Mouse (Mus musculus): ENCODE measurements around the gene Pef1. TPM values are rescaled to one million over a fixed set of nuclear protein-coding genes. Genes with fewer than 3 reads are reported as not detected.

Gene Pef1
- total RNA-seq, 2 experiments from 2014 or later: 34.7 to 36.6 TPM

DNA sequence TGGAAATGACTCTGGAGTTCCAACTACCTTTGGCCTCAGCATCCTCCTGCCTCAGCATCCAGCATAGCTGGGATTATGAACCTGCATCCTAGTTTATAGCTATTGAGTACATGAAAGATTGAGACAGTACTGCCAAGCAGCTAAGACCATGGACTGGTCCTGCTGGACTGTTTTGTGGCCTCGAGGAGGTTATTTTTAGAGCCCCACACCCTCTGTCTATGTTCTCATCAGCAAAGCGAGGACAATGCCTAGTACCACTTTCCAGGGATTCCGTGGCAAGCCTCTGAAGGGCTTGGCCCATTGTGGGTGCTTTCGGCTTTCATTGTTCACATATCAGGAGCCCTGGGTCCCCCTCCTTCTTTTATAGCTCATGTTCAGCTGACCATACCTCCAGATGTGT lies 68.0 kb downstream of the Pef1 start:
- intact Hi-C loops (cut with DNase I): no loop called here
- no peak for DNase-seq (ENCODE audit: low spot score)

DNA sequence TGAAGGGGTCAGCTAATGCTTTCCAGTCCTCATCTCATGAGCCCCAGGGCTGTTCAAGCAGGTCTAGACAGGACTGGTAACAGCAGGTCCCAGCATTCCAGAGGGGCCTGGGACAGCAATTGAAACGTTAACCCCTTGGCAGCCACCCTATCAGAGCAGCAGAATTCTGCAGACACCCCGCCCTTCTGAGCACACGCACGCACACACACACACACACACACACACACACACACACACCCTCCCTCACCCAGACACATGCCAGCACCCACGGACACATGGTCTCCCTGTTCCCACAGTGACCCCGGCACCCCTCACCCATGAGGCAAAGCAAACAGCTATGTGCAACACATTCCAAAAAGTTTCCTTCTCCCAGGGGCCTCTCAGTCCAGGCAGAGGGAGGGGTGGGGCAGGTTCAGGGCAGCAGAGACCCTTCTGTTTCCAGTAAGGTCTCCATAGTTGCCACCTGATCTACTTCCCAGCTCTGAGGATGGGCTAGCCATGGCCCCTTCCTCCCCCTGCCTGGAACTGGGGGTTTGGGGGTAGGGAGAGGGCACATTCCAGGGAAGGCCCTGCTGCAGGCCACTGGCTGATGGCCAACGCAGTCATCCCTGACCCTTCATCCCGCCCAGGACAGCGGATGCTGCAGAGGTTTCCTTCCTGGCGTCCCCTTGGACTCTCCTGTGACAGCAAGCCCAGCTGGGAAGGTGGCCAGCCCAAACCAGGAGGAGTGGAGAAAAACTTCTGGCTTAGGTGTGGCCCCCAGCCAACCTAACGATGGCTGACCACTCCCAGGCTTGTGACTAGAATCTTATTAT lies 69.8 kb downstream of the Pef1 start:
- intact Hi-C loops (cut with DNase I): no loop called here
- DNase-seq (ENCODE audit: low spot score): peak; percentile 79

DNA sequence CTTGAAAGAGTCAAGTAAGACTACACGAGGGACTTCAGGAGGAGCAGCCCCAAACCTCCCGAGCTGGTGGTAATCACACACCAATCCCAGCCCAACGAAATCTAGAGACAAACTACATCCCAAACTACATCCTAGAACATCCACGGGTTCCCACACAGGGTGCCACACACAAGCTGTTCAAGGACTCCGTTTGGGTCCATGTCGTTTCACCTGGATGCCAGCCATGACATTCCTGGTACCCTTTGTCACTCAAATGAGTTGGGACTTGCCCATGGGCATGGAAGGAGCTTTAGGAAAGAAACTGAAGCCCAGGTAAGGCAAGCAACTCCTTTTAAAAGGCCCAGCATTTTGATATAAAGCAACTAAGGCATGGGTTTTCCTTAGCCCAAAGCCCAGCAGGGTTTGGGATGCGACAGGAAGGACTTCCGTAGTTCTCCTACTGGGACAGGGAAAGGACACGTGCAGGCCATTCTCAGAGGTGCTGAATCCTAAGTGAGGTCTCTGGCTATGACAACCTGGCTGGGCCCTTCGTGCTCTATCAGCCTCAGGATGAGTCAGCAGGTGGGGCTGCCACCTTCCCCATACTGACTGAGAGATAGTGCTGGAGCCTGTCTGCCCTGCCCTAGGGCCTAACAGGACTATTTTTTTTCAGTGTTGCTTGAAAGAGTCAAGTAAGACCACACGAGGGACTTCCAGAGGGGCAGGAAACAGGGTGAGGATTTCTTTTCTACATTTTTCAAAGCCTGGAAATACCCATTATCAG lies 70.9 kb downstream of the Pef1 start:
- intact Hi-C loops (cut with DNase I): loop anchor here (1.0 kb wide), 1 partner anchor 16 kb away; no protein-coding TSS in a partner anchor
- DNase-seq (ENCODE audit: low spot score): no peak

DNA sequence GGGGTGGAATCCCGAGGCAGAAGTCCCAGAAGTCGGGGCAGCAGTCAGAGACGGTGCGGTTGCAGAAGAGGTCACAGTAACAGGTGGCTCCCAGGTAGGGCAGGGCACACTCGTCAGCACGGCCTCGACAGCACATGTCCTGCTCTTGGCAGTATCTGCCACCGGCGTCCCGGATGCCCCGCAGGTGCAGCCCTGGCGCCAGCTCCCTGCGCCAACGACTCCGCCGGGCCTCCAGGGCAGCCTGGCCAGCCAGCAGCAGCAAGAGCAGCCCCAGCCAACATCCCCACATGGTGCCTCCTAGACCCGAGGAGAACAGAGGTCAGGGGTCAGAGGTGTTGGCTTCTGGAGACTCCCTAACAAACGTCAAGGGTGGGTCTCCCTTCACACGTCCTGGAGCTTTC lies 71.6 kb downstream of the Pef1 start:
- intact Hi-C loops (cut with DNase I): loop anchor here (1.0 kb wide), 1 partner anchor 15 kb away; no protein-coding TSS in a partner anchor
- no peak for DNase-seq (ENCODE audit: low spot score)

DNA sequence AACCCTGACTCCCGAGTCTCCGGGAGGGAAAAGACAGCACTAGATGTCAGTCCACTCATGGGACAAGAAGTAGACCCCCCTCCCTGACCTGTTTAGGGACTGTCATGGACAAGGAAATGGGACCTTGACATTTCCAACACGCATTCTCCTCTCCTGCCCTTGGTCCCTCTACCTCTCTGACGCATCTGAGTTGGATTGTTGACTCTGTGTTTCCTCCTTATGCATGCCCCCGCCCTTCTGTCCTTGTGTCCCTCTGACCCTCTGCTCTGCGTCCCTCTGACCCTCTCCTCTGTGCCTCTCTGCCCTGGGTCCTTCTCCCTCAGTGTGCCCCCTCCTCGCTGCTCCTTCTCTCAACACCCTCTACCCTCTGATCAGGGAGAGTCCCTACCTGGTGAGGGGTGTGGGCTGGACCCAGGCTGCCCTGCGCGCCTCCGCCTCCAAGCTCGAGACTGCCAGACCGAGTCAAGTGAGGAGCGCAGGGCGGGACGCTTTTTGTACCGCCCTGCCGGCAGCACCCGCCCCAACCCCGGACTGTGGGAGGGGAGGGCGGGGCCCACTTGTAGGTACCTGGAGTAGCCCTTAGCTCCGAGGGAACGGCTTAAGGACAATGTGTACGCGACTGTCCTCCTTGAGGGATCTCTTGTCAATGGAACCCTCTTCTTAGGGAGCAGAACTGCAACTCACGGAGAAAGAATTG lies 72.1 kb downstream of the Pef1 start:
- DNase-seq (ENCODE audit: low spot score): peak; percentile 74
- intact Hi-C loops (cut with DNase I): no loop called here

DNA sequence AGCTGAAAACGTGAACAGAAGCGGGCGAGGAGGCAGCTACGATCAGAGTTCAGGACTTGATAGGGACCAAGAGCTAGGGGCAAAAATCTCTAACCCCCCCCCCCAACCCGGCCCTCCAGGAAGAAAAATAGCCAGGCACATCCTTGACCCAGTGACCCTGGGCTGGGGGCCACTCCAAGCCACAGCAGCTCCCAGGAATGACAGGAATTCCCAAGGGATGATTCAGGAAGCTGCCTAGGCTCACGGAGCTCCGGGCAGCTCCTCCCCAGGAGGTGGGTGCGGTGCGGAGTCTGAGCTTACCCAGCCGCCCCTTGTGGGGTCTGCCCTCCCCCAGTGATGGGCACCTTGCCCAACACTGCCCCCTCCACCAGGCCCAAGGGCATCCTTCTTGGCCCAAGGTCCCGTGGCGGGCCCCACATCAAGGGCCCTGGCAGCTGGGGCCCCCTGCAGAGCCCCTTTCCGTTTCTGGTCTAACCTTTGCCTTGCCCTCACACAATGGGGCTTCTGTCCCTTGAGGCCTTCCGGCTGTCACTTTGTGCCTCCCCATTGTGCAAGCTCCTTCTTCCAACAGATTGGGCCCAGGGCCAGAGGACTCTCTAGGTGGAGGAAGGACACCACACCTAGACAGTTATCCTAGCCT lies 72.8 kb downstream of the Pef1 start, which contains the start of gene Tinagl1:
Gene Tinagl1 (minus strand): TSS at position 51 of the 640 bp plus-strand sequence.
- DNase-seq (ENCODE audit: low spot score): no peak
- intact Hi-C loops (cut with DNase I): no loop called here

DNA sequence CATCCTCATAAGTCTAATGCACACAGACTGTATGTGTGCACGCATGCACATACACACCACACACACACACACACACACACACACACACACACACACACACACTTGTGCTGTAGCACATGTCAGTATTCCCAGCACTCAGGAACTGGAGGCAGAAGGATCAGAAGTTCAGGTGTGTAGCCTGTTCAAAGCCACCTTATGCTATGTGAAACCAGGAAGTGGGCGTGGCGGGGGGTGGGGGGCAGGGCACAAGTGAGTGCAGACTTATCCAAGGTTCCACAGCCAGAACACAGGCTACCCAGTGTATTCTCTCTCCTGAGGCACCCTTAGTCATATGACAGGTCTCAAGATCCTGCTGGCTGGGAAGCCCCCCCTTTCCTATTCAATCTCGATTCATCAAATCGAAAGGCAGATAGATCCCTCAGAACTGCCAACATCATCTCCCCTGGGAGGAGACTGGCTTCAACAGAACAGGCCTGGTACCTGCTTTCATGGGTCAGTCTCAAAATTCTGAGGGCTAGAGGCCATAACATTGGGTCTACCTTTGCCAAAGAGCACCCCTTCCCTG lies 73.9 kb downstream of the Pef1 start:
- intact Hi-C loops (cut with DNase I): no loop called here
- no peak for DNase-seq (ENCODE audit: low spot score)

DNA sequence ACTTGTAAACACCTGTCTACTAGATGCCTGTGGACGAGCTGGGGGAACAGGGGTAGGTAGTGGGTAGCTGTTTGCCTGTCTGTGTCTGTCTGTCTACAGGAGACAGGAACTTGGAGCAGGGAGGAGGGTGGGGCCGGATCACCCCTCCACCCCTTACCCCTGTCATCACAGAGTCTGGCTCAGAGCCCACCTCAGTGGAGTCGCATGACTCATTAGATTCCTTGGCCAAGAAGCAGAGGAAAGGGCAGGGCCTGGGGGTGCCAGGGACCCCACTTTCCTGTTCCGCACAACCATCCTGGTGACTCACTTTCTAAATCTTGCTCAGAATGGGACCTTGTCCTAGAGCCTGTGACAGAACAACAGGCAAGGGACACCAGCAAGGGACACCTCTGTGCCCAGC lies 74.7 kb downstream of the Pef1 start:
- DNase-seq (ENCODE audit: low spot score): peak; percentile 58
- intact Hi-C loops (cut with DNase I): no loop called here

DNA sequence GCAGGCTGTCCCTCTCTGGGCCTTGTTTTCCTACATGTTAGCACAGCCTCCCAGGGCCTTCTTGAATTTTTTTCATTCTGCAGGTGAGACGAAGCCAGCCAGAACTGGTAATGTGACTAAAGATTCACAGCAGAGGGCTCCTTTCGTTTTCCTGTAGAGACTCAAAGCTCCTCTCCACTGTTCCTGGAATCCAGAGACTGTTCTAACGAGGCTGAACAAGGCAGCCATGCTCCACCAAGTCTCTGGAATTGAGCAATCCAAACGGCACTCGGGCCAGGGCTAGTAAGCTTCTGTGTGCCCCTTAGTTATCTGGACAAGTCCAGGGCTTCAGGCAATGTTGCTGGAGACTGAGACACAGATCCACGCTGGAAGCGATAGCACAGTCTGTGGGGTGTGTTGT lies 75.2 kb downstream of the Pef1 start:
- intact Hi-C loops (cut with DNase I): no loop called here
- DNase-seq (ENCODE audit: low spot score): no peak

Other genes starting within 250 kb of the Pef1 start
- under 1 TPM in 1 of 2 experiments, not detected in 1; 0.08 TPM for gene Spocd1, start 173.3 kb upstream of the Pef1 start, total RNA-seq (2021)
- gene Adgrb2, start 117.7 kb upstream of the Pef1 start, total RNA-seq (2021): 1 to 10 TPM; 2.3 to 2.6 TPM
- gene Col16a1, start 54.7 kb upstream of the Pef1 start, total RNA-seq (2021): 1 to 10 TPM; 9.1 to 9.3 TPM
- not detected for gene Hcrtr1, start 36.8 kb downstream of the Pef1 start, total RNA-seq (2021)
- 10 to 100 TPM; 56.0 to 69.2 TPM for gene Tinagl1, start 72.6 kb downstream of the Pef1 start, total RNA-seq (2021)
- gene Gm853, start 119.8 kb downstream of the Pef1 start, total RNA-seq (2021): not detected
- gene Serinc2, start 176.6 kb downstream of the Pef1 start, total RNA-seq (2021): 1 to 10 TPM; 2.2 to 3.0 TPM
- gene Fabp3, start 206.0 kb downstream of the Pef1 start, total RNA-seq (2021): 1,000 to 10,000 TPM; 5,192 to 5,215 TPM
- under 1 TPM in 1 of 2 experiments, not detected in 1; 0.75 TPM for gene Gm10570, start 206.1 kb downstream of the Pef1 start, total RNA-seq (2021)

Measured in heart, postnatal 25 days (tissue).